Mouse (Mus musculus): ENCODE measurements at regions not wholly inside any gene's neighbourhood (a gene's known extent, or its start where the extent isn't known, plus 50 kb on each side); places are given as distances from the start of the nearest gene placed in this dataset.

GRCm38 (mm10) chr3:52586418-52586817 lies 318.3 kb downstream of the Foxo1 start:
- no peak for TF ChIP-seq CTCF (IDR thresholded peaks at IDR 0.05; ENCODE audit: insufficient read depth, low read depth, low read length)
- no peak for TF ChIP-seq POLR2A (IDR thresholded peaks at IDR 0.05; ENCODE audit: insufficient read depth, low read depth, low read length)
- Histone ChIP-seq H3K27ac (ENCODE audit: insufficient read depth, low read depth, low read length) (no peak overlapping the region), H3K4me3 (ENCODE audit: insufficient read depth, low read depth, low read length) (no peak overlapping the region), H3K4me1 (ENCODE audit: control insufficient read depth, insufficient read depth, low read length) (no peaks in the 10 kb centered on the region)
- WGBS = 94% methylated on average over 4 of the region's 4 CpGs

- TF ChIP-seq POLR2A (IDR thresholded peaks at IDR 0.05; ENCODE audit: insufficient read depth, low read depth, low read length) = no peak
- H3K27ac ChIP-seq (ENCODE audit: insufficient read depth, low read depth, low read length) = no peak overlapping the region
- no peak overlapping the region for H3K4me3 ChIP-seq (ENCODE audit: insufficient read depth, low read depth, low read length)
- no peaks in the 10 kb centered on the region for H3K4me1 ChIP-seq (ENCODE audit: control insufficient read depth, insufficient read depth, low read length)
- WGBS = 83% methylated on average over 3 of the region's 3 CpGs
Measured at GRCm38 (mm10) chr3:52579917-52580316, 311.8 kb downstream of the Foxo1 start.

- Histone ChIP-seq H3K27ac (ENCODE audit: insufficient read depth, low read depth, low read length) (no peak overlapping the region), H3K4me3 (ENCODE audit: insufficient read depth, low read depth, low read length) (no peak overlapping the region), H3K4me1 (ENCODE audit: control insufficient read depth, insufficient read depth, low read length) (no peaks in the 10 kb centered on the region)
- TF ChIP-seq POLR2A (IDR thresholded peaks at IDR 0.05; ENCODE audit: insufficient read depth, low read depth, low read length) = no peak
- TF ChIP-seq CTCF (IDR thresholded peaks at IDR 0.05; ENCODE audit: insufficient read depth, low read depth, low read length) = no peak
- 91% methylated on average over 3 of the region's 3 CpGs for WGBS
Measured at GRCm38 (mm10) chr3:52579096-52579495, 311.0 kb downstream of the Foxo1 start.

- no peak overlapping the region for H3K27ac ChIP-seq (ENCODE audit: insufficient read depth, low read depth, low read length)
- WGBS = 69% methylated on average over 6 of the region's 6 CpGs
- TF ChIP-seq POLR2A (IDR thresholded peaks at IDR 0.05; ENCODE audit: insufficient read depth, low read depth, low read length) (no peak), CTCF (IDR thresholded peaks at IDR 0.05; ENCODE audit: insufficient read depth, low read depth, low read length) (no peak)
- H3K4me1 ChIP-seq (ENCODE audit: control insufficient read depth, insufficient read depth, low read length) = peaks cover 2% of the 10 kb centered on the region
- no peak overlapping the region for H3K4me3 ChIP-seq (ENCODE audit: insufficient read depth, low read depth, low read length)
Measured at GRCm38 (mm10) chr3:52576703-52577244, 308.6 kb downstream of the Foxo1 start.

GRCm38 (mm10) chr3:52575237-52575798 lies 307.2 kb downstream of the Foxo1 start:
- no peak for TF ChIP-seq CTCF (IDR thresholded peaks at IDR 0.05; ENCODE audit: insufficient read depth, low read depth, low read length)
- no peak for TF ChIP-seq POLR2A (IDR thresholded peaks at IDR 0.05; ENCODE audit: insufficient read depth, low read depth, low read length)
- peaks cover 2% of the 10 kb centered on the region for H3K4me1 ChIP-seq (ENCODE audit: control insufficient read depth, insufficient read depth, low read length)
- H3K4me3 ChIP-seq (ENCODE audit: insufficient read depth, low read depth, low read length) = no peak overlapping the region
- WGBS = 44% methylated on average over 8 of the region's 8 CpGs
- H3K27ac ChIP-seq (ENCODE audit: insufficient read depth, low read depth, low read length) = no peak overlapping the region

GRCm38 (mm10) chr3:52574341-52574740 lies 306.2 kb downstream of the Foxo1 start:
- H3K4me1 ChIP-seq (ENCODE audit: control insufficient read depth, insufficient read depth, low read length) = peaks cover 2% of the 10 kb centered on the region
- H3K27ac ChIP-seq (ENCODE audit: insufficient read depth, low read depth, low read length) = no peak overlapping the region
- no peak for TF ChIP-seq CTCF (IDR thresholded peaks at IDR 0.05; ENCODE audit: insufficient read depth, low read depth, low read length)
- 90% methylated on average over 6 of the region's 6 CpGs for WGBS
- no peak overlapping the region for H3K4me3 ChIP-seq (ENCODE audit: insufficient read depth, low read depth, low read length)

- no peak overlapping the region for H3K4me3 ChIP-seq (ENCODE audit: insufficient read depth, low read depth, low read length)
Measured at GRCm38 (mm10) chr3:52573806-52574205, 305.7 kb downstream of the Foxo1 start.

GRCm38 (mm10) chr3:52572514-52573485 lies 304.7 kb downstream of the Foxo1 start:
- Histone ChIP-seq H3K27ac (ENCODE audit: insufficient read depth, low read depth, low read length) (no peak overlapping the region), H3K4me1 (ENCODE audit: control insufficient read depth, insufficient read depth, low read length) (peaks cover 2% of the 10 kb centered on the region), H3K4me3 (ENCODE audit: insufficient read depth, low read depth, low read length) (no peak overlapping the region)
- 88% methylated on average over 11 of the region's 11 CpGs for WGBS
- TF ChIP-seq POLR2A (IDR thresholded peaks at IDR 0.05; ENCODE audit: insufficient read depth, low read depth, low read length) = no peak
- TF ChIP-seq CTCF (IDR thresholded peaks at IDR 0.05; ENCODE audit: insufficient read depth, low read depth, low read length) = no peak

More at GRCm38 (mm10) chr3:52573806-52574205, 305.7 kb downstream of the Foxo1 start:
- WGBS = 68% methylated on average over 6 of the region's 6 CpGs
- H3K4me1 ChIP-seq (ENCODE audit: control insufficient read depth, insufficient read depth, low read length) = peaks cover 2% of the 10 kb centered on the region
- H3K27ac ChIP-seq (ENCODE audit: insufficient read depth, low read depth, low read length) = no peak overlapping the region
- TF ChIP-seq POLR2A (IDR thresholded peaks at IDR 0.05; ENCODE audit: insufficient read depth, low read depth, low read length) (no peak), CTCF (IDR thresholded peaks at IDR 0.05; ENCODE audit: insufficient read depth, low read depth, low read length) (no peak)

All from olfactory bulb, adult 2 months (tissue).